Mouse (Mus musculus): ENCODE measurements around the gene Ghr. TPM values are rescaled to one million over a fixed set of nuclear protein-coding genes. Genes with fewer than 3 reads are reported as not detected.

Gene Ghr
- total RNA-seq, 4 experiments from 2014 or later = 14.5 to 15.9 (median 14.8) TPM

DNA sequence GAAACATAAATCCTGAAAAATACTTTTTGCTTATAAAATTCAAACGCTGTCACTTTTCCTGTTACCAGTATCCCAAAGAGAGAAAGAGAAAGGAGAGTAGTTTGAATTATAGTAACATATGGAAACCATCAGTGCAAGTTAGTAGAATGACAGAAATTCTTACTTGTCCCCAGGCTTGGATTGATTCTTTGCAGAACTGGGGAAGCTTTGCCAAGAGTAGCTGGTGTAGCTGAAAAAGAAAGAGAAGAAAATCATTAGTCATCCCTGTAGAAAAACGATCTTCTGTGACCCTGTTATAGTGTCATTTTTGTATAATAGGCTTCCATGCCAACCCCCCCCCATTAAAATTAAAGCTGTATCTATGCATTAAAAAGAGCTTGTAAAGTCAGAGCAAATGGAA, 194.8 kb downstream of the Ghr start:
- DNase-seq (ENCODE audit: low spot score in 2 of 2) = no peak

DNA sequence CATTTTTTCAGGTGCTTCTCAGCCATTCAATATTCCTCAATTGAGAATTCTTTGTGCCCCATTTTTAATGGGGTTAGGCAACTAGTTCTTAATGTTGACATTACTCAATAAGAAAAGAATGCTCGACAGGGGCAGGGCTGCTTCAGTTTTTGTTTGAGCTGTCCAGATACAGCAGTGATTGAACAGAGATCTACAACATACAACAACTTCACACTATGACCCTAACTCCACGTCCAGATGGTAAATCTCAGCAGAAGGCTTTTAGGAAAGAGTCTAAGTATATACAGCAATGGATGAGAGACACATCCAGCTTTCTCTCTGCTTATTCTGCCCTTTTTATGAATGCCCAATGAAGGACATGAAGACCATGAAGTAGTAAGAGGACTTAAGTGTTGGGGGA, 199.5 kb downstream of the Ghr start:
- no peak for DNase-seq (ENCODE audit: low spot score in 2 of 2)

DNA sequence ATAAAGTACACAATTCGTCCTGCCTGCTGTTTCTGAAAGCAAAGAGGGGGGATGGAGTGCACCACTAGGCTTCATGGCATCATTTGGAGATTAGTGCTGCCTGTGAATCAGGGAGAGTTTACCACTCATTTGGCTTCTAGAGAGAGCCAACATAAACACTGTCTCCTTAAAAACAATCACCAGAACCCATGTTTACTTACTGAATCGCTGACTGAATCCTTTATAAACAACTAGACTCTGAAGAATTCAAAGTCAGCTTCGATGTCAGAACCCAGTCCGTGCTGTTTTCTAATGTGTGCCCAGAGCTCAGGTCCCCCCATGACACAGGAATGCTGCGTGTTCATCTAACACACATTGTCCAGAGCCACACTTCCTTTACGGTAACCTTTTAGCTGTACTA, 201.9 kb downstream of the Ghr start:
- DNase-seq (ENCODE audit: low spot score in 2 of 2) = no peak

DNA sequence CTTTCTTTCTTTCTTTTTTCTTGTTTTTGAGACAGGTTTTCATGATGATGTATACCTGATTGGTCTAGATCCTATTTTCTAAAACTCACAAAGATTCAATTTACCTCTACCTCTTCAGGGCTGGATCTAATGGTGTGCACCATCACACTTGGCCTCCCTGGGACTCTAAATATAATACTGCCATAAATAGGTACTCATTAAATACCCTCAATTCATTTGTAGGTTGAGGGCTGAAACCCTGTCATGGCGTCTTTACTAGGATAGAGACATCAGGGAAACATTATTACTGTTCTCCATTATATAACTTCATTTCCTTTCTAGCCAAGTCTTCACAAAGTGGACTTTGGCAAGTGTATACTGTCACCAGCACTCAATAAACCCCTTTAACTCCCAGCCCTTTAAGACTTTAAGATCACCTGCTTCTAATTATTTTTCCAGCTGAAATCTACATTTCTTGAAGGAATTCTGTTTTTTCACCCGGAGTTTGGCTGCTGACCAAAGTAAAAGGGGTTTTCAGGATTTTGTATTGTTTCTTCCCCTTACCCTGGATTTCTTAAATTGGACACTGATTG, 214.9 kb downstream of the Ghr start:
- no peak for DNase-seq (ENCODE audit: low spot score in 2 of 2)

DNA sequence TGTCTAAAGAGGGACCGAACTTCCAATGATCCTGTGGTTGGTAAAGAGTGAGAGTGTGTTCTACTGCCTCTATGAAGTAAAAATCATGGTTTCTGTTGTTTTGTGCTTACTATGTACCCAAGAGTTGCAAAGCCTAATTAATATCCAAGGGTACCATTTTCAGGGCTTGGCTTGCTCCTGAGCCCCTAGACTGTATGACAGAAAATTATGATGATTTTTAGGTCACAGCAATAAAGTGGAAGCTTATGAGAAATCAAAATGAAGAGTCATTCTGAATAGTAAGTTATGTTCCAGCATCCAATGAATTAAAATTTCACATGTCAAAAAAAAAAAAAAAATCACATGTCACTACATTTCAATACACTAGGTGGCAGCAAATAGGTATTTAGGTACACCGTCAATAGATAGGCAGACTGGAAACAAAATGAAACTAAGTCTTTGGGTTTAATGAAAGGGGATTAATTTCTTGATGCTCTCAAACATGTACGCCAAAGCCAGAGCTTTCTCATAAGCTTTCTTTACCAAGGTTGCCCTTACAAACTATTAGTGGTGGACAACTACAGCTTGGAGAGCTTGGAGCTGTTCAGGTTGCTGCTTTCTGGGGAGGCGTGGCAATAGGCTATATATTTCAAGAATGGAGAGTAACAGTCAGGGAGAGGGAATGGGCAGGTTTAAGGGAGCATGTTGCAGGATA, 227.1 kb downstream of the Ghr start:
- no peak for DNase-seq (ENCODE audit: low spot score in 2 of 2)

DNA sequence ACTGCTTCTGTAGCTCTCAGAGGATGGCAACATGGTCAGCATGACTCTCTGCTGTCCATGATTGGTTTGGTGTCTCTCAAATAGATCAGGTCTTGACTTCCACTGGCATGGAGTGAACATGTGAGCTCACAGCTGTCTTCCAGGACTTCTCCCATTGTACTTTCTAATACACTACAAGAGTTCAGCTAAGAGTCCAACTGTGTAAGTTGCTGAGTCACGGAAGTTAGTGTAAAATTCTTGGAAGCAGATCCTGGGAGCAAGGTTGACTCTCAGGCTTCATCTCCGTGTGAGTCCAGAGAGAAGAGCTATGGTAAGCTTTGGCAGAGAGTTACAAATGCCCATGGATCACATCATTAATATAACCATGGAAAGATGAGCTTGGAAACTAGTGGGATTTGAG, 229.6 kb downstream of the Ghr start:
- DNase-seq (ENCODE audit: low spot score in 2 of 2) = no peak

DNA sequence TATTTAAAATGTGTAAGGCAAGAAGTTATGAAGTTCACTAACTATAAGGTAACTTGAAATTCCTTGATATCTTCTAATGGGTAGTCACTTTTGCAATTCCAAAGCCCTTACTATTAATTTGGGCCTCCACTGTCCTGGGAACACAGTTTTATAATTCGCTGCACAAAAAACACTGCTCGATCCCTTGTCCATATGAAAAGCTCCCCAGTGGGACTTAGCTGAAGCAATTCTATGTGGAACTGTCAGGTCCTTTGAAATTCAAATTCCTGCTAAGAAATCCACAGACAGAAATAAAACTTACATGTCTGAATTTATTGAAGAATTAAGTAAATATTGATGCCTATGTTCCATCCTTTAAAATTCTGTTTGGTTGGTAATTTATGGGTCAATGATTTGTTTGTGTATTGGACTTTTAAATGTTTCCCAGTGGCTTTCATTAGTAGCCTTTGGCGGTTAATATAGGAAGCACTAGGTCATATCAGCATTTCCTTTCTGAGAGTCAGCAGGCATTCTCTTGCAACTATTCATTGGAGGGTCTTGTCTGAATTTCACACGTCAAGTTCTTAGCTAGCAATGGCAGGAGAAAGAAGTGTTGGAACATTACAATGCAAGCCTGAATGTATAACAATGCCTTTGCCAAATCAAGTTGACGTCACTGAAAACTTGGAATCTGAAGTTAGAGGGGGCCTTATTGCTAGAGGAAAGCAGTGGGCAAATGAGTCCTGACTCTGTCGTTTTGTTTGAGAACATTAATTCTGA, 233.8 kb downstream of the Ghr start:
- no peak for DNase-seq (ENCODE audit: low spot score in 2 of 2)

DNA sequence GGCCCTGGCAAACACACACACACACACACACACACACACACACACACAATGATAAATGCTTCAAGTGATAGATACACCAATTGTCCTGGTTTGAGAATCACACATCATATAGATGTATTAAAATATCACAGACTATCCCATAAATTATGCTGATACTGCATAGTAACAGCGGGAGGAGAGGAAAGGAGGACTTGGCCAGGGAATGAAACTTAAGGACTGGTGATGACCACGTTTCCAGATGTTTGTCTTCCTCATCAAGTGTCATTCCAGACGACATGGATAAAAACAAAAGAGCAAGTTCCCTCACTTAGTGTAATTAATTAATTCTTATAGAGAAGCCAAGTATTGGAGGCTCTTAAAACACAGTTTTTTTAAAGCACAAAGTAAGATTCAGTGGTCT, 236.6 kb downstream of the Ghr start:
- no peak for DNase-seq (ENCODE audit: low spot score in 2 of 2)

DNA sequence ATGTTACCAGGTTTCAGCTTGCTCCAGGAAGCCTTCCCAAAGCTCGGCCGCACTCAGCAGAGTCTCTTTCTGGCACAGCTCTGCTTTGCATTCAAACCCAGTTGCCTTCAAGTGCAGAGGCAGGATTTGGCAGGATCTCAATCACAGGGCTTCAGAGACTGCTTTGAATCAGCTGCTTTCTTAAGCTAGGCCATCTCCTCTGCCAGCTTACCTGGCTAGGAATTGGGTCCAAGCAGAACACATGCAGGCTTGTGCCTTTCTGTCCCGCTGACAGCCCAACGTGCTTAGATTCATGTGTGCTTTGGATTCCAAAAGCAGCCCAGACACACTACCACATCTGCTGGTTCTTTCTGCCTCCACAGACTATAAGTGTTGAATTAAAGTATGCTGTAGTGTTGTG, 238.7 kb downstream of the Ghr start:
- DNase-seq (ENCODE audit: low spot score in 2 of 2) = peak; percentile 31 to 64

DNA sequence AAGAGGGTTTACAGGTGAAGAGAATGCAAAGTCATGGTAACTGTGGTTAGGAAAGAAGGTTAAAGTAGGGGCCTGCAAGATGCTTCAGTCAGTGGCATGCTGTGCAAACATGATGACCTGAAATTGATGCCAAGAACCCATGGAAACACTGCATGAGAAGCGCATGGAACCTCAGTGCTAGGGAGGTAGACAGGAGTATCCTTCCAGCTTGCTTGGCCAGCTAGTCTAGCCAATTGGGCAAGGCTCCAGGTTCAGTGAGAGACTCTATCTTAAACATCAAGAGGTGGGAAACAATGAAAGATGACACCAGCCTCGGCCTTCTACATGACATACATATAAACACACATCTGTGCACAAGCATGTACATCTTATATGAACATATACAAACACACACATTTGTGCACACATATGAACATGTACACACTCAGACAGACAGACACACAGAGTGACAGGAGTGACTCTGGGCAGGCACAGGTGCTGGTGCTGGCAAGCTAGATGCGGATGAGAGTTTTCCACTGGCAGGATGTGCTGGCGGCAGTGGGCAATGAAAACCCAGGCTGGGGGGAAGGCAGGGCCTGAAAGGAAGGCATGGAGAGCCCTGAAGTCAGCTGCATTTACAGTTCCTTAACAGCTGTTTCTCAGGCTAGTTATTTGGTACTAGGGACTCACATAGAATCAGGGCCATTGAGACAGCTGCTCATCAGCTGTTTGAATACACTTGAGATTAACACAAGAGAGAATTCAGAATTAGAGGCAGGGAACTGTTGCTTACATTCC, 241.3 kb downstream of the Ghr start:
- no peak for DNase-seq (ENCODE audit: low spot score in 2 of 2)

DNA sequence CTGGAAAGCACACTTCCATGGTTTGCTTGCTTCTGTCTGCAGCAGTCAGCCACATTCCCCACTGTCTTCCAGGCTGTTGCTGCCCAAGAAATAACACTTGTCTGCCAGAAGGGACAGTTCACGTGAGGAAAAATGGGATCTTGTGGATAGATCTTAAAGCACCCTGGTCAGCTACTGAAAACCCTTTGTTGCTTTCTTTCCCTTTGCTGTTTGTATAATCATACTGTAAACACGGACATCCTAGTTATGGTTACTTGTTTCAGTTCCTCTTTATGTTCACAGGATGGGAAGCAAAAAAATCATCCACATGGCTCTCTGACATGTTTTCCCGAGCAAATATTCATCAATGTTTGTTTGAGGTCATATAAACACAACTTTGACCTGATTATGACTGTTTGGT, 243.4 kb downstream of the Ghr start:
- no peak for DNase-seq (ENCODE audit: low spot score in 2 of 2)

DNA sequence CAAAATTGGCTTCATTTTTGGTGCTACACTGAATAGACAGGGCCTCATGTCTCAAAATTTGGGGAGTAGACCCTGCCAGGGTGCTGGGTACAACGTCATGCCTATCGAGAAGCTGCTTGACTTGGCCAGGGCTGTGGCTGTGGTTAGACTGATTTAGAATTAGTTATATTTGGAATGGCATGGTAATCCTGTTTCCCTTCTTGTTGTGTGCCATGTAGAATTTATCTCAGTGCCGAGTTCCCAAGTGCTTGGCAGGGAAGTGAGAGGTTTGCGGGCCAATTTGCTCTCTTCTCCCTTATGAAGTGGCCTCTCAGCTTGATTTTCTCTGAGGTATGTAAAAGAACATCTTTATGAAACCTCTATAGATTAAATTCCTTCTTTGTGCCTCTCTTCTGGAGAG, 250.8 kb downstream of the Ghr start:
- no peak for DNase-seq (ENCODE audit: low spot score in 2 of 2)

DNA sequence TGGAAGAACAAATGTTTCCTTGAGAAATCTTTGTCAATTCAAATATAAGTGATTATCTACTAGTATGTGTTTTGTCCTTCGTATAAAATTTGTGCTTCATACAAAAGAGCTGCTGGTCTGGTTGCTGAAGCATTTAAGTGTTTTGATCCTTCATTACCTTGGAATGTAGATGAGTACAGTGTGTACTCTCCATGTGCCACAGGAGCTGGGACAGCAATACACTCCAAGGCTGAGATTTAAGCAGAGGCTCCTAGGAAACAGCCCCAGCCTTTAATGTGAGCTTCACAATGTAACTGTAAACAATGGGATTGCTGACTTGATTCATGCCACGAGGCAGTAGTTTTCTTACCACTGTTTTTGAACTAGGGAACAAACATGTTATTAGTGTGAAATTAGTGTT, 251.5 kb downstream of the Ghr start:
- DNase-seq (ENCODE audit: low spot score in 2 of 2) = no peak

DNA sequence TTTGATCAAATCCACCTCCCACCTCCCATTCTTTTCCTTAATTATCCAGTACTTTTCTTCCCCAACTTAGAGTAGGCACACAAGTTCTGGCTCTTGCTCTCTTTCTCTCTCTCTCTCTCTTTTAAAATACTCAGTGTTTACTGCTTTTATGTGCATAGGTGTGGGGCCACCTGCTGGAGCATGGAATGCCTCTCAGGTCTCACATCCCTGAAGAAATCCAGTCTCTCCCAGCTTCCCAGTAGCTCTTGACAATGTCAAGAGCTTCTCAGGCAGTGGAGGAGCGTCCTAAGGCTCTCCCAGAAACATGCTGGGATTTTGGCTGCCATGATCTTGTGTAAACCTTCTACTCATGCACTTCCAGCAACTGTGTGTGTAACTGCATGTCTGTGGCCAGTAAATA, 253.0 kb downstream of the Ghr start:
- DNase-seq (ENCODE audit: low spot score in 2 of 2) = no peak

DNA sequence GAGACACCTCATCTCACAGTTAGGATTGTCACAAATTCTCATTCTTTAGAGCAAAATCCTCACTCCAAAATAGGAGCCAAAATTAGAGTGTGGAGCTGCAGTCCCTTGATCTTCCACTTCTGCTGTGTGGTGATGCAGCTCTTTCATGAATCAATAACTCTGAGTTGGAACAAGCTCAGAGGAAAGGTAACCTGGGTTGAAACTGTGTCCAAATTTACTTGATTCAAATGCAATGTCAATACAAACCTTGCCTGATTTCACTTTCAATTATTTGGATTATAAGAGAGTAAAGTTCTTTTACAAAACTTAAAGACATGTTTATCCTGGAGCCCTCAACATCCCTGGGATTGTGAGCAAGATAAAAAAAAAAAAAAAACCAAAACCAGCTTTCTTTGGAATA, 260.3 kb downstream of the Ghr start:
- no peak for DNase-seq (ENCODE audit: low spot score in 2 of 2)

DNA sequence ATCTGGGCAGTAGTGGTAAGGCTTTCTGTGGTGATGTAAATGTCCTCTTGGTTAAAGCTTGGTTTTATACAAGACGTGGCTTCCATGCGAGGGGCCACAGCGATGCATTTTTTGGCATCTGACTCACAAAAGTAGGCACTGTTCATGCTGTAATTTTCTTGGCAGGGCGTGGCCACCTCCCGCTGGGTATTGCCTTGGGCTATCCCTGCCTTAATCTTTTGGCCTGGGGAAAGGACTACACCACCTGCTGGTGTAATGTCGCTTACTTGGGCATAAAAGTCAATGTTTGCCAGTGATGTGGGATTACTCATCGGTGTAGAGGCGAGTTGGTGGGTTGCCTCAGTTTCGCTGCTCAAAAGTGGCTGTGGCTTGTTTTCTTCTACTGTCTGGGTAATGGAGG, 263.4 kb downstream of the Ghr start:
- no peak for DNase-seq (ENCODE audit: low spot score in 2 of 2)

DNA sequence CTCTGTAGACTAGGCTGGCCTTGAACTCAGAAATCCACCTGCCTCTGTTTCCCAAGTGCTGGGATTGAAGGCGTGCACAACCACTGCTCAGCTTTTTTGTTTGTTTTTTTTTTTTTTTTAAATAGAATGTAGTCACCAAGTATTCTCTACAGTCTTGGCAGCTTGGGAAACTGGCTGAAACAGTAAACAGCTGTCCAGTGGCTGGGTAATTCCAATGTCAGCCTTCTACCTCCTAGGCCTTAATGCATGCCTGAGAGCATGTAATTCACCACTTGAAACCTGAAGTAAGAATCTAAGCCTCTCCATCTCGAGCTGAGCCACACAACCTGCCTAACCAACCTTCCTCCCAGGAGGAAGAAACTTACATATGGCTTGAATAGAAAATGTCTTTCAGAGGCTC, 266.7 kb downstream of the Ghr start:
- DNase-seq (ENCODE audit: low spot score in 2 of 2) = no peak

DNA sequence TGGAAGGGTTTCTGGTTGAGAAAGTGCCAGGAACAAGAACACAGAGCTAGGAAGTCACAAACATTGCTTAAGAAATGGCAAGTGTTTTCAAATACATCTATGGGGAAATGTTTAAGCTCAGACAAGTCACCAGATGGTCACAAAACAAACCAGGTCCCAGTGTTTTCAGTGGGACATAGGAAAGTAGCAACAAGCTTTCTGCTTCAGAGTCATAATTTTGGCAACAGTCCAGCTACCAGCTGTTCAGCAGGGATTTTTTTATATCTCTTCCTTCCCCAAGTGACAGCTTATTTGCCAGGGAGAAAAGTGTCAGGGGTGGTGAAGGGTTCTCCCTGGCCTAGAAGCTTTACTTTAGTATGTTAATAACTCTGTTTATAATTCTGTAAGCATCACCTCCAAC, 270.4 kb downstream of the Ghr start:
- peak in 1 of 2 experiments; percentile 16 for DNase-seq (ENCODE audit: low spot score in 2 of 2)

DNA sequence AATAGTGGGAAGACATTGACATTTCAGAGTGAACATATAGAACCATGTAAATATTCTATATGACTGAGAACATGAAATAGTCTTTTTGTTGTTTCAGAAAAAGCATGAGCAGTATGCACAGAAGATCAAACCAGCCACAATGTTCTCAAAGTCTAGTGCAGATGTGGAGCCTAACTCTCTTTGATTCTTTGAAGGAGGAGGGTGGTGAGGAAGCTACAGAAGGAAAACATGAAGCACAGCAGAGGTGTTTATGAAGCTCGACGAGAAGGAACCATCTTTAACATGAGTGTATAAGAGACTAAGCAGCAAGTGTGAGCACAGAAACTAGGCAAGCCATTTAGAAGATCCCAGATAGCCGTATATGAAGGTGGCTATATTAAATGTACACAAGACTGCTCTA, 273.4 kb downstream of the Ghr start:
- DNase-seq (ENCODE audit: low spot score in 2 of 2) = no peak

DNA sequence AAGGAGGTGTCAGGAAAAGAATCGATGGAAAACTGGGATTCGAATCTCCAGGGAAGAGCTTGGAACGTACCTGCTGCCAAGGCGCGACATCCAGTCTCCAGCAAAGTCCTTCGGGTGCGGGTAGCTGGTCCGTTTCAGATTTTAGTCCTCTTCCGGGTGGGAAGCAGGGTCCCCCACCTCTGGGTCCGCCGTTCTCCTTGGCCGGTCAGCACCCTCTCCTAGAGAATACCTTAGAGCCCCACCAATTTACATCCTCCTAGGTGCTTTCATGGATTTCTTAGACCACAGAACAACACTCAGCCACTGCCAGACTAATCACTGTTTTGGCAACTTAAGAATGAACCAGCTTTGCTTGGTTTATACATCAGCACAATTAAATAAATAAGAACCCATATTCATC, 279.9 kb downstream of the Ghr start, which contains the start of gene Ccdc152:
TSS of gene Ccdc152 (minus strand) at position 101 of the 400 bp plus-strand sequence.
- DNase-seq (ENCODE audit: low spot score in 2 of 2) = no peak

DNA sequence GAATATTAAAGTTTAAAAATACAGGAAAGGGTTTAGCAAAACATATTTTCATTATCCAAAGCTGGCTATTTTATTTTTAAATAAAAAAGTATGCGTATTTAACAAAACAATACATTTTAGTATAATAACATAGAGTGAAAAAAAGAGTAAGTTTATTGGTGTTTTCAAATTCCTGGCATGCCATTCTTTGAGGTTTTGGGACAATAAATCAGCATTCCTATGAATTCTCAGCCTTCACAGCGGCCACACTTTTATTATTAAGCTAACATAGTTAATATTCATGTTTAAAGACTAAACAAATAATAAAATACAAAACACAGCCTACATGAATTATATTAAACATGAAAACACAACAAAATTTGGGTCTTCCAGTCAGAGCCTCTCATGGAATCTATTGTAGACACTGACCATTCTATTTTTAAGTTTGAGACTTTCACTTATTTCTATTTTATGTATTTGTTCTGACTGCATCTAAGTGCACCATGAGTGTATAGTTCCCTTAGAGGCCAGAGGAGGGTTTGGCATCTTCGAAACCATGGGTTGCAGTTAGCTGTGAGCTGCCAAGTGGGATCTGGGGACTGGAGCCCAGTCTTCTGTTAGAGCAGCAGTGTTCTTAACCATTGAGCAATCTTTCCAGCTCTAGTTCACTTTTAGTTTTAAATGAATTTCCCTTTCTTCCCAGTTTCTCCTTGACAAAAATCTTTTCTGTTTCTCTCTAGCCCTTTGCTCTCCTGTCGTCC, 282.8 kb downstream of the Ghr start:
- DNase-seq (ENCODE audit: low spot score in 2 of 2) = no peak

Data from left cerebral cortex, adult 8-10 months (tissue).